Mouse (Mus musculus) kidney, postnatal 4 days (tissue): Measurements from ENCODE around the gene Gm8879.
"Not testable (repeated sequence)": the region's sequence is repeated elsewhere in the genome, so short reads cannot be mapped to it uniquely, and the experiment has no call there.

ENCODE experiments used
- DNase-seq, 2 experiments: peaks; one replicate each; pipeline ENCODE4 v3.0.0; 2021; ENCODE audit warnings: mixed read lengths in 2 of 2

Gene Gm8879

GRCm38 (mm10) chr5:11127334-11127733 lies at the start of gene Gm8879:
Gene Gm8879 (plus strand): TSS chr5:11127634.
- DNase-seq: not testable (repeated sequence)

- DNase-seq: peak; percentile 0 to 1
Measured at GRCm38 (mm10) chr5:11138031-11138430, 10.6 kb downstream of the Gm8879 start.
